Mouse (Mus musculus) heart, embryonic 13.5 days (tissue): ENCODE measurements around the gene Cep170b. TPM values are rescaled to one million over a fixed set of nuclear protein-coding genes. Genes with fewer than 3 reads are reported as not detected.

Experiments used
- ATAC-seq: fragments of 200-750 bp; cut with Nextera tagmentation; 2 replicates; pipeline ENCODE4 v1.8.0; 2017; ENCODE audit warnings: moderate TSS enrichment; ENCODE audit not compliant: insufficient number of reproducible peaks, low FRiP score, low TSS enrichment; ENCODE audit errors: extremely low read depth
- H3K27ac ChIP-seq: fragments of 300-500 bp; sonication (generic); replicated peaks from 2 replicates; pipeline ENCODE4 v1.5.1; 2015; ENCODE audit warnings: moderate library complexity, mild to moderate bottlenecking, inconsistent platforms
- H3K27me3 ChIP-seq: fragments of 300-500 bp; sonication (generic); replicated peaks from 2 replicates; pipeline ENCODE4 v1.6.1; 2015; ENCODE audit warnings: mild to moderate bottlenecking, inconsistent platforms
- H3K36me3 ChIP-seq: fragments of 300-500 bp; sonication (generic); 2 replicates; pipeline ENCODE4 v1.6.1; 2015; ENCODE audit warnings: mild to moderate bottlenecking, inconsistent platforms
- H3K4me1 ChIP-seq: fragments of 300-500 bp; sonication (generic); 2 replicates; pipeline ENCODE4 v1.6.1; 2015; ENCODE audit warnings: inconsistent platforms
- H3K4me2 ChIP-seq: fragments of 300-500 bp; sonication (generic); 2 replicates; pipeline ENCODE4 v1.6.1; 2015; ENCODE audit warnings: inconsistent platforms, mild to moderate bottlenecking, moderate library complexity
- H3K4me3 ChIP-seq: fragments of 300-500 bp; sonication (generic); 2 replicates; pipeline ENCODE4 v1.5.1; 2015; ENCODE audit warnings: moderate library complexity, mild to moderate bottlenecking, inconsistent platforms
- H3K9ac ChIP-seq: fragments of 300-500 bp; sonication (generic); 2 replicates; pipeline ENCODE4 v1.6.1; 2015; ENCODE audit warnings: inconsistent platforms, mild to moderate bottlenecking, moderate library complexity
- H3K9me3 ChIP-seq: fragments of 300-500 bp; sonication (generic); 2 replicates; pipeline ENCODE4 v1.6.1; 2016; ENCODE audit warnings: inconsistent platforms
- WGBS: fragments of 180-500 bp; shearing (Covaris S2); methylation state at CpG from one replicate; pipeline ENCODE4 v1.1.7; 2015; ENCODE audit warnings: mixed read lengths; 5-methylcytosine and 5-hydroxymethylcytosine counted together
- polyA plus RNA-seq: library from polyadenylated mRNA; unstranded; fragments of >200 nt; fragmentation: Nextera tagmentation; extraction: Ambion mirVana; gene quantifications from 2 replicates; pipeline ENCODE4 v1.2.1, GENCODE M21; 2015

The Cep170b gene
- polyA plus RNA-seq, 1 experiment from 2014 or later = 4.0 TPM

- no peak for ATAC-seq
- 87% methylated on average over 16 of the region's 16 CpGs for WGBS
- no peak overlapping the region for H3K9ac ChIP-seq
Observed at GRCm38 (mm10) chr12:112767036-112767890, 47.0 kb downstream of the Cep170b start.

GRCm38 (mm10) chr12:112768166-112768565 is 47.9 kb downstream of the Cep170b start:
- WGBS = 72% methylated on average over 8 of the region's 8 CpGs
- Histone ChIP-seq H3K4me2 (no peak overlapping the region), H3K36me3 (no peaks in the 10 kb centered on the region), H3K9me3 (no peaks in the 10 kb centered on the region), H3K4me1 (peaks cover 13% of the 10 kb centered on the region), H3K27ac (no peak overlapping the region), H3K27me3 (peaks cover 10% of the 10 kb centered on the region; the same call in 1 of the 2 replicates), H3K9ac (no peak overlapping the region), H3K4me3 (no peak overlapping the region)
- ATAC-seq = no peak

More at GRCm38 (mm10) chr12:112767036-112767890, 47.0 kb downstream of the Cep170b start:
- no peak overlapping the region for H3K27ac ChIP-seq
- H3K4me2 ChIP-seq = no peak overlapping the region
- no peak overlapping the region for H3K4me3 ChIP-seq
- peaks cover 5% of the 10 kb centered on the region; the same call in 1 of the 2 replicates for H3K27me3 ChIP-seq
- no peaks in the 10 kb centered on the region for H3K36me3 ChIP-seq
- H3K9me3 ChIP-seq = no peaks in the 10 kb centered on the region
- peaks cover 10% of the 10 kb centered on the region; the same call in 1 of the 2 replicates for H3K4me1 ChIP-seq

- WGBS = 66% methylated on average over 6 of the region's 6 CpGs
- H3K9ac ChIP-seq = no peak overlapping the region
- ATAC-seq = no peak
Observed at GRCm38 (mm10) chr12:112769031-112769430, 48.8 kb downstream of the Cep170b start.

GRCm38 (mm10) chr12:112769751-112770150 is 49.5 kb downstream of the Cep170b start:
- no peak overlapping the region for H3K4me2 ChIP-seq
- no peak overlapping the region for H3K9ac ChIP-seq
- no peak overlapping the region; the same call in 1 of the 2 replicates for H3K27ac ChIP-seq
- H3K4me1 ChIP-seq = peaks cover 21% of the 10 kb centered on the region
- peaks cover 16% of the 10 kb centered on the region; the same call in 1 of the 2 replicates for H3K27me3 ChIP-seq
- H3K36me3 ChIP-seq = no peaks in the 10 kb centered on the region
- WGBS = 63% methylated on average over 2 of the region's 2 CpGs
- no peak for ATAC-seq
- no peaks in the 10 kb centered on the region for H3K9me3 ChIP-seq
- H3K4me3 ChIP-seq = no peak overlapping the region

More at GRCm38 (mm10) chr12:112769031-112769430, 48.8 kb downstream of the Cep170b start:
- Histone ChIP-seq H3K4me1 (peaks cover 21% of the 10 kb centered on the region), H3K4me3 (no peak overlapping the region), H3K27me3 (peaks cover 10% of the 10 kb centered on the region; the same call in 1 of the 2 replicates), H3K27ac (no peak overlapping the region), H3K9me3 (no peaks in the 10 kb centered on the region), H3K4me2 (peak overlapping the region; percentile 14; the same call in 1 of the 2 replicates), H3K36me3 (no peaks in the 10 kb centered on the region)

- no peak overlapping the region for H3K9ac ChIP-seq
- no peak for ATAC-seq
Observed at GRCm38 (mm10) chr12:112770396-112770795, 50.1 kb downstream of the Cep170b start.

GRCm38 (mm10) chr12:112772306-112772705 is 52.1 kb downstream of the Cep170b start:
- peaks cover 16% of the 10 kb centered on the region; the same call in 1 of the 2 replicates for H3K27me3 ChIP-seq
- WGBS = 87% methylated on average over 14 of the region's 14 CpGs
- no peak for ATAC-seq
- H3K36me3 ChIP-seq = no peaks in the 10 kb centered on the region
- no peak overlapping the region for H3K4me2 ChIP-seq
- no peak overlapping the region for H3K27ac ChIP-seq
- peaks cover 21% of the 10 kb centered on the region for H3K4me1 ChIP-seq
- no peak overlapping the region for H3K9ac ChIP-seq
- peaks cover 8% of the 10 kb centered on the region for H3K9me3 ChIP-seq
- no peak overlapping the region for H3K4me3 ChIP-seq

More at GRCm38 (mm10) chr12:112770396-112770795, 50.1 kb downstream of the Cep170b start:
- Histone ChIP-seq H3K27me3 (peaks cover 16% of the 10 kb centered on the region; the same call in 1 of the 2 replicates), H3K4me2 (no peak overlapping the region), H3K4me1 (peaks cover 21% of the 10 kb centered on the region), H3K27ac (no peak overlapping the region), H3K9me3 (peaks cover 4% of the 10 kb centered on the region), H3K4me3 (no peak overlapping the region), H3K36me3 (no peaks in the 10 kb centered on the region)
- WGBS = 68% methylated on average over 4 of the region's 4 CpGs

GRCm38 (mm10) chr12:112773366-112773765 is 53.1 kb downstream of the Cep170b start:
- H3K36me3 ChIP-seq = no peaks in the 10 kb centered on the region
- H3K9me3 ChIP-seq = peaks cover 8% of the 10 kb centered on the region
- peak overlapping the region; percentile 54 for H3K9ac ChIP-seq
- H3K4me3 ChIP-seq = peak overlapping the region; percentile 29
- peaks cover 16% of the 10 kb centered on the region; the same call in 1 of the 2 replicates for H3K27me3 ChIP-seq
- WGBS = 20% methylated on average over 9 of the region's 9 CpGs
- H3K27ac ChIP-seq = no peak overlapping the region
- H3K4me1 ChIP-seq = peaks cover 21% of the 10 kb centered on the region
- H3K4me2 ChIP-seq = peak overlapping the region; percentile 59
- ATAC-seq = no peak

- no peak overlapping the region for H3K4me3 ChIP-seq
- 69% methylated on average over 6 of the region's 6 CpGs for WGBS
- peaks cover 16% of the 10 kb centered on the region; the same call in 1 of the 2 replicates for H3K27me3 ChIP-seq
- H3K9me3 ChIP-seq = peaks cover 8% of the 10 kb centered on the region
- no peaks in the 10 kb centered on the region for H3K36me3 ChIP-seq
- ATAC-seq = no peak
- H3K27ac ChIP-seq = no peak overlapping the region
- no peak overlapping the region for H3K4me2 ChIP-seq
- H3K4me1 ChIP-seq = peaks cover 21% of the 10 kb centered on the region
- no peak overlapping the region for H3K9ac ChIP-seq
Observed at GRCm38 (mm10) chr12:112774026-112774425, 53.8 kb downstream of the Cep170b start.

GRCm38 (mm10) chr12:112774481-112774880 is 54.2 kb downstream of the Cep170b start:
- Histone ChIP-seq H3K9me3 (peaks cover 8% of the 10 kb centered on the region), H3K36me3 (no peaks in the 10 kb centered on the region), H3K9ac (no peak overlapping the region), H3K27ac (no peak overlapping the region), H3K4me3 (no peak overlapping the region), H3K4me1 (peaks cover 16% of the 10 kb centered on the region), H3K4me2 (no peak overlapping the region), H3K27me3 (peaks cover 16% of the 10 kb centered on the region; the same call in 1 of the 2 replicates)
- no peak for ATAC-seq
- WGBS = 85% methylated on average over 10 of the region's 10 CpGs

- Histone ChIP-seq H3K36me3 (no peaks in the 10 kb centered on the region), H3K4me2 (no peak overlapping the region), H3K9me3 (no peaks in the 10 kb centered on the region), H3K27ac (no peak overlapping the region), H3K9ac (no peak overlapping the region), H3K4me3 (no peak overlapping the region), H3K27me3 (peaks cover 20% of the 10 kb centered on the region; the same call in 1 of the 2 replicates), H3K4me1 (peaks cover 36% of the 10 kb centered on the region)
- 66% methylated on average over 8 of the region's 8 CpGs for WGBS
- no peak for ATAC-seq
Observed at GRCm38 (mm10) chr12:112791026-112791425, 70.8 kb downstream of the Cep170b start.

GRCm38 (mm10) chr12:112793601-112794355 is 73.5 kb downstream of the Cep170b start:
- peak; percentile 61; the same call in 1 of the 2 replicates for ATAC-seq
- peaks cover 19% of the 10 kb centered on the region for H3K27me3 ChIP-seq
- H3K36me3 ChIP-seq = no peaks in the 10 kb centered on the region
- peaks cover 60% of the 10 kb centered on the region for H3K4me1 ChIP-seq
- 0 out of 2 replicates have a peak overlapping the region, but pooled peaks have one; percentile 6 for H3K4me3 ChIP-seq
- H3K27ac ChIP-seq = peak overlapping the region; percentile 86
- H3K4me2 ChIP-seq = peak overlapping the region; percentile 52
- H3K9me3 ChIP-seq = no peaks in the 10 kb centered on the region
- peak overlapping the region; percentile 45 for H3K9ac ChIP-seq
- 52% methylated on average over 13 of the region's 13 CpGs for WGBS
